Mouse (Mus musculus) cortical plate, adult 2 months (tissue): ENCODE results near the gene Smndc1.

ENCODE experiments used
- CTCF ChIP-seq: fragments of 200-500 bp; IDR thresholded peaks from 2 replicates; pipeline ENCODE4 v1.5.1; 2011; ENCODE audit warnings: mild to moderate bottlenecking, control low read depth, low read length; ENCODE audit not compliant: insufficient read depth; ENCODE audit errors: extremely low read depth
- POLR2A ChIP-seq: fragments of 200-500 bp; IDR thresholded peaks from 2 replicates; pipeline ENCODE4 v1.6.1; 2011; ENCODE audit warnings: mild to moderate bottlenecking, low read length, control low read depth; ENCODE audit not compliant: insufficient read depth; ENCODE audit errors: extremely low read depth

DNA sequence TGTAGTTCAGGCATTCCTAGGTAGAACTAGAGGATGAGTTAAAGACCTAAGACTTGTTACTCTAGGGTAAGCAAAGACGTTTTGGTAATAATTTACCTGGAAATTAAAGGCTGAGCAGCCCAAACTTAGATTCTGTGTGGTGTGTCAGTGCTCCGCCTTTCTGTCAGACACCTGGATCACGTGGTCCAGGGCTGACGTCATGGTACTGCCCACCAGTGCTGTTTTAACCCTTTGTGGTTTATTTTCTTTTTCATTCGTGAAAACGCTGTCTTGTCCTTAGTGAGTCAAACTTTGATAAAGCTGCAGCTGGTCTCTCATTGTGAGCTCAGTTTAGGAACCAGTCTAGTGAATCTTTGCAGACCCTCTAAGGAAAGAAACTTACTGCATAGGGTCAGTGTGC, 50.0 kb downstream of the Smndc1 start:
- TF ChIP-seq POLR2A = no peak
- TF ChIP-seq CTCF = no peak
